Mouse (Mus musculus): ENCODE data around the gene Cd3e. TPM values are rescaled to one million over a fixed set of nuclear protein-coding genes. Genes with fewer than 3 reads are reported as not detected.

The Cd3e gene
- polyA plus RNA-seq (2015; fragmentation: Nextera tagmentation; extraction: Ambion mirVana): 0.09 TPM in 1 of 2 replicates, not detected in the other

DNA sequence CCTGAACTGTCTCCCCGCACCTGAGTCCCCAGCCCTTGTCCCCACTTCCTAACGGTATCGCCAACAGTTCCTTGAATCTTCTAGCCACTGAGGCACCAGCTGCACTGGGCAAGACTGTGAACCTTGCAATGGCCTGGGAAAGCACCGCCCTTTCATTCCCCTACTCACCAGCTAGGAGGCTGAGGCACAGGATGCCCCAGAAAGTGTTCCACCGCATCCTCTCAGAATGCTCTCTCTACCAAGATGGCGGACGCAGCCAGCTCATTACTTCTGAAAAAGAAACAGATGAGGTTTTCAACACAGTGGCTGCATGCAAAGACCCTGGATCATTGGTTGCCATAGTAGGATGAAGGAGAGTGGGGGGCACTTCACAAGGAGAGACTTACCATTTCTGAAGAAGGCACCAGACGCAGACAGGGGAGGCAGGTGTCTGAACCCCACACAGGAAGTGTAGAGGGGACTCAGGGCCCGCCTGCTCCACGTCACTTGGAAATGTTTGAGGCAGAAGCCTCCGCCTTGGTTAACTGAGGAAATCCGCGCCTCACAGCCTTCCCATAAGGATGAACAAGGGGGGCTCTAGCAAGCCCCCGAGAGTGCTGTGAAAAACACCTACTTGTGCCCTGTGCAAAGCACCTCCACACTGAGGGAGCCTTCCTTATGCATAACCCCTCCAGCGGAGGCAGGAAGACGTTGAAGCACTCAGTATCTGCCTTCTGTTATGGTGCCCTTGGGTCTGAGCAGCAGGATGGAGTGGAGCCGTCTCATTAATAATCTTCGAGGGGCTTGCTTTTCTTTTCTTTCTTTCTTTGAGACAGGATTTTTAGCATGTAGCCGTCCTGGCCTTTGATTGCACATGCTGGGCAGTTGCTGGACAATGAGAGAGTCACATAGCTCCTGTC, at the start of gene Cd3e:
TSS of gene Cd3e (minus strand) at position 448 of the 899 bp plus-strand sequence.
- Histone ChIP-seq H3K9me3 (no peaks in the 10 kb centered on the region), H3K27me3 (replicated peaks) (no peaks in the 10 kb centered on the region), H3K4me2 (no peak within 1 kb of the TSS), H3K36me3 (replicated peaks) (no peaks in the 10 kb centered on the region), H3K4me1 (no peaks in the 10 kb centered on the region), H3K27ac (no peak within 1 kb of the TSS), H3K9ac (no peak within 1 kb of the TSS), H3K4me3 (no peak within 1 kb of the TSS)
- no peak for ATAC-seq (replicated peaks)
- WGBS: 84% methylated on average over 19 of the region's 19 CpGs

DNA sequence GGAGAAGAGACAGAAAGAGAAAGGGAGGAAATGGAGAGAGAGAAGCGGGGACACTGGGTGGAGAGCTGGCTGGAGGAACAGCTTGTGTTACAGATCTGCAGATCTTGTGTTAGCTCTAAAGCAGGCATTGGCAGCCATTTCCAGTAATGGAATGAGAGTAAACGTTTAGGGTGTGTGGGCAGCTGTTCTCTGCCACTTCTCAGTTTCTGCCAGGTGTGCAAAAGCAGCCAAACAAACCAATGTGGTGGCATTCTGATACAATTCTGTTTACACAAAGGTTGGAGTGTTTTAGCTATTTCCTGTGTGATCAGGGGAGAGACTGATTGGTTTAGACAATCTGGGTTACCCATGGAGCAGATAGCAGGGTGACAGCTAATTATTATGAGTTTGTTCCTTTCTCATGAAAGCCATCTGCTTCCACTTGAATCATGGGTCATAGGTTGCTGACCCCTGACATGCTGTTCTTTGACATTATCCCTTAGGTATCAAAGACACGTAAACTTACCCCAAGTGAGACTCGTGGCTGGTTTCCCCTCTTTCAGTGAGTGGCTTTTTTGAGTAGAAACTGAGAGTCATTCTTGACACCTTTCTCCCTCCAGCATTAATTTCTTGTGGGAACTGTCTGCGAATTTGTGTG, 49.0 kb upstream of the Cd3e start:
- H3K9ac ChIP-seq: no peak overlapping the region
- H3K9me3 ChIP-seq: no peaks in the 10 kb centered on the region
- H3K4me2 ChIP-seq: no peak overlapping the region
- peaks cover 17% of the 10 kb centered on the region for H3K27me3 ChIP-seq (replicated peaks)
- H3K4me3 ChIP-seq: no peak overlapping the region
- no peak overlapping the region for H3K27ac ChIP-seq
- no peak for ATAC-seq (replicated peaks)
- 53% methylated on average over 5 of the region's 5 CpGs for WGBS
- H3K4me1 ChIP-seq: peaks cover 6% of the 10 kb centered on the region
- H3K36me3 ChIP-seq (replicated peaks): no peaks in the 10 kb centered on the region

DNA sequence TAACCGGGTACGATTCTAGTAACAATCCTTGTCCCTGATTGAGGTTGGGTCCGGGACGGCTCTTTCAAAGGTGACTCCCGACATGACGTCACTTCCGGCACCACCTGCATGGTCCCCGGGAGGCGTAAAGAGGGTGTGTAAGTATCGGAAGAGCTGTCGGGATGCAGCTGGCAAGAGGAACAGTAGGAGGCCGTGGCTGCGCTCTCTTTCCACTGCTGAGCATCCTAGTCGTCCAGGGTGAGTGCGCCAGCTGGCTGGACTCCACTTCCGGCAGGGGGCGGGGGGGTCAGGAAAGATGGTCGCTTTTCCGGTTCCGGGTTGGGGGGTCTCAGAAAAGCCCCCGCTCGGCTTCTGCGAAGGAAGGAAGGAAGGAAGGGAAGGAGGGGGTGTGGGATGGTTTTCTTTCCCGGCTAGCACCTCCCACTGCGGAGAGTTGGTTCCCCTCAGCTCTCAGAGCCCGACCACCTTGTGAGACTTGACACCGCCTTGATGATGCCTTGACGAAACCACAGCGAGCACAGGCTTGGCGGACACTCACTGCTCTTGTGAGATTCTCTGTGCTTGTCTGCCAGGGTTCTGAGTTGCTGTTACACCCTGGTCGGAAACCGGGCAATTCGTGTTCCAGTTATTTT, 45.8 kb upstream of the Cd3e start, which contains the start of gene Mpzl3:
TSS of gene Mpzl3 (plus strand) at position 105 of the 632 bp plus-strand sequence.
- Histone ChIP-seq H3K27me3 (replicated peaks) (peaks cover 29% of the 10 kb centered on the region), H3K4me2 (peak within 1 kb of the TSS; percentile 73), H3K4me1 (peaks cover 6% of the 10 kb centered on the region), H3K36me3 (replicated peaks) (no peaks in the 10 kb centered on the region), H3K9me3 (no peaks in the 10 kb centered on the region), H3K9ac (peak within 1 kb of the TSS; percentile 71), H3K27ac (peak within 1 kb of the TSS; percentile 100), H3K4me3 (peak within 1 kb of the TSS; percentile 88)
- ATAC-seq (replicated peaks): peak; percentile 99
- under 1% methylated on average over 28 of the region's 33 CpGs for WGBS

DNA sequence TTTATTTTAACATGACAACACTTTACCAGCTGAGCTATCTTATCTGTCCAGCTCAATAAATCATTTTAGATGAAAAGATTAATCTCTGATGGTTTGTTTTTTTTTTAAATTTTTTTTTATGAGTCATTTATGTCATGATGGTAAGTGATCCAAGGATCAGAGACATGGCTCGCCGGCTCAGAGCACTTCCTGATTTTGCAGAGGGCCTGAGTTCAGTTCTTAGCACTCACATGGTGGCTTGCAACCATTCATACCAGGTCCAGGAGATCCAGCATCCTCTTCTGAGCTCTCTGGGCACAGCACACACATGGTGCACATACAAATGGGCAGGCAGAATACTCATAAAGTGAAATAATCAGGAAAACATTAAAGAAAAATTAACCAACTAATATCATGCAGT, 40.9 kb upstream of the Cd3e start:
- H3K27ac ChIP-seq: no peak overlapping the region
- H3K36me3 ChIP-seq (replicated peaks): no peaks in the 10 kb centered on the region
- H3K4me1 ChIP-seq: peaks cover 6% of the 10 kb centered on the region
- no peak for ATAC-seq (replicated peaks)
- H3K9me3 ChIP-seq: no peaks in the 10 kb centered on the region
- no peak overlapping the region for H3K9ac ChIP-seq
- peaks cover 27% of the 10 kb centered on the region for H3K27me3 ChIP-seq (replicated peaks)
- H3K4me2 ChIP-seq: no peak overlapping the region
- no peak overlapping the region for H3K4me3 ChIP-seq
- 81% methylated on average over 2 of the region's 2 CpGs for WGBS

DNA sequence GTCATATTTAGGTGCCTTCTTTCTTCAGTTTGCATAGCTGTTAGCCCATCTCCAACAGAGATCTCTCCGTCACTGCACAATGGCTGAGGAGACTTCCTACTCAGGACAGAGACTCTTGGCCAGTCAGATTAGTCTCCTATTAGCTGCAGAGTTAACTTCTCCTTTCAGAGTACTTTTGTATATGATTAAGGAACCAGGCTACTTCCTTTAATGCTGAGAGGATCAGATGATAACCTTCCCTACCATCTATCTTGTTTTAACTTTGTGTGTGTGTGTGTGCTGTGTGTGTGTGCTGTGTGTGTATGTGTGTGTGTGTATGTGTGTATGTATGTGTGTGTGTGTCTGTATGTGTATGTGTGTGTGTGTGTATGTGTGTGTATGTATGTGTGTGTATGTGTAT, 40.3 kb upstream of the Cd3e start:
- no peak overlapping the region for H3K4me3 ChIP-seq
- 85% methylated on average over 1 of the region's 1 CpGs for WGBS
- peaks cover 30% of the 10 kb centered on the region for H3K27me3 ChIP-seq (replicated peaks)

DNA sequence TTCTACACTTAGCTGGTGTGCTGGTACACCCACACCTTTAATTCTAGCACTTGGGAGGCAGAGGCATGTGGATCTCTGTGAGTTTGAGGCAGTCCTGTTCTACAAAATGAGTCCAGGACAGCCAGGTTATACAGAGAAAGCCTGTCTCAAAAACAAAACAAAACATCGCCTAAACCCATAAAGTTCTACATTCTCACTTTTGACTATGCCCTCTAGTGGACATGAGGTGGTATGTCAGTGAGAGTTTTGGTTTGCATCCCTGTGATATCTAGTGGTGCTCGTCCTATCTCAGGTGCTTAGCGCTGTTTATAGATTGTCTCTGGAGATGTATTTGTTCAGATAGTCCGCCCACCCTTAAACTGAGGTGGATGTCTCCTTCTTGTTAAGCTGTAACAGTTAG, 39.1 kb upstream of the Cd3e start:
- no peak for ATAC-seq (replicated peaks)
- WGBS: 27% methylated on average over 4 of the region's 4 CpGs
- no peaks in the 10 kb centered on the region for H3K36me3 ChIP-seq (replicated peaks)
- H3K4me1 ChIP-seq: no peaks in the 10 kb centered on the region
- H3K4me2 ChIP-seq: no peak overlapping the region
- H3K9me3 ChIP-seq: no peaks in the 10 kb centered on the region
- peaks cover 40% of the 10 kb centered on the region for H3K27me3 ChIP-seq (replicated peaks)
- H3K27ac ChIP-seq: no peak overlapping the region
- no peak overlapping the region for H3K4me3 ChIP-seq
- no peak overlapping the region for H3K9ac ChIP-seq

More for the DNA sequence above, 40.3 kb upstream of the Cd3e start:
- Histone ChIP-seq H3K4me1 (peaks cover 6% of the 10 kb centered on the region), H3K36me3 (replicated peaks) (no peaks in the 10 kb centered on the region), H3K9ac (no peak overlapping the region), H3K4me2 (no peak overlapping the region), H3K9me3 (no peaks in the 10 kb centered on the region), H3K27ac (no peak overlapping the region)
- ATAC-seq (replicated peaks): no peak

DNA sequence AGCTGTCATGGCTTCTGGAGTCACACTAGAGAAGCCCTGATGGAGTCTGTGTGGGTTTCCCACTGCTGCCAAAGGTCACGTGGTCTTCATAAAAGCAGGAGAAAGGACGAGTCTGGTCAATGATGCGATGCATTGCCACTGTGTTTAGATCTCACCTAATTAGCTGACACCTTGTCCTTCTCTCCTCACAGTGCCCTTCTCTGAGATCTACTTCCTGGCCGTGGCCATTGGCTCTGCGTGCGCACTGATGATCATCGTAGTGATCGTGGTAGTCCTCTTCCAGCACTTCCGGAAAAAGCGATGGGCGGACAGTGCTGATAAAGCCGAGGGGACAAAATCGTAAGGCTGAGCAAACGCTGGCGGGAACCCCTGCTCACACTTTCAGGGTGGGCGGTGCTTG, 37.5 kb upstream of the Cd3e start:
- Histone ChIP-seq H3K4me2 (no peak overlapping the region), H3K27me3 (replicated peaks) (peaks cover 43% of the 10 kb centered on the region), H3K9me3 (no peaks in the 10 kb centered on the region), H3K27ac (no peak overlapping the region), H3K4me1 (no peaks in the 10 kb centered on the region; the same call in 1 of the 2 replicates), H3K36me3 (replicated peaks) (no peaks in the 10 kb centered on the region), H3K4me3 (no peak overlapping the region), H3K9ac (no peak overlapping the region)
- no peak for ATAC-seq (replicated peaks)
- 90% methylated on average over 16 of the region's 16 CpGs for WGBS

DNA sequence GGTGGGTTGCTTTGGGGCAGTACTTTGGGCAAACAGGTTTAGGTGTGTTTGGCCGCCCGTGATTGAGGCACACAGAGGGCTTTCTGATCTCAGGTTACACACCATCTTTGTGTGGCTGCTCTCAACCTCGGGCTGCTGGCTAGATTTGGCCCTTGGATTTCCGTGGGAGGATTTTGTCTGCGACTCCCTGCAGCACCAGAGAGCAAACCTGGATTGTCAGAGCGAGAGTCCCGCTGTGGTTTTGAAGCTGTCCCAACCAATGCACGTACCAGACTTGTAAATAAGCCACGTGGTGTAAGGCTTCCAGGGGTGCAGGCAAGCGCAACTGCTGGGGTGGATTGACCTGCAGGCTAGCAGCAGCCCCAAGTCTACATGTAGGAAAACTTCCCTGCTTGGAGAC, 33.5 kb upstream of the Cd3e start:
- ATAC-seq (replicated peaks): no peak
- WGBS: under 1% methylated on average over 10 of the region's 10 CpGs
- Histone ChIP-seq H3K4me1 (no peaks in the 10 kb centered on the region; the same call in 1 of the 2 replicates), H3K36me3 (replicated peaks) (no peaks in the 10 kb centered on the region), H3K4me3 (0 out of 2 replicates have a peak overlapping the region, but pooled peaks have one; percentile 1), H3K9ac (no peak overlapping the region), H3K9me3 (no peaks in the 10 kb centered on the region), H3K27ac (no peak overlapping the region), H3K4me2 (no peak overlapping the region), H3K27me3 (replicated peaks) (peaks cover 70% of the 10 kb centered on the region)

DNA sequence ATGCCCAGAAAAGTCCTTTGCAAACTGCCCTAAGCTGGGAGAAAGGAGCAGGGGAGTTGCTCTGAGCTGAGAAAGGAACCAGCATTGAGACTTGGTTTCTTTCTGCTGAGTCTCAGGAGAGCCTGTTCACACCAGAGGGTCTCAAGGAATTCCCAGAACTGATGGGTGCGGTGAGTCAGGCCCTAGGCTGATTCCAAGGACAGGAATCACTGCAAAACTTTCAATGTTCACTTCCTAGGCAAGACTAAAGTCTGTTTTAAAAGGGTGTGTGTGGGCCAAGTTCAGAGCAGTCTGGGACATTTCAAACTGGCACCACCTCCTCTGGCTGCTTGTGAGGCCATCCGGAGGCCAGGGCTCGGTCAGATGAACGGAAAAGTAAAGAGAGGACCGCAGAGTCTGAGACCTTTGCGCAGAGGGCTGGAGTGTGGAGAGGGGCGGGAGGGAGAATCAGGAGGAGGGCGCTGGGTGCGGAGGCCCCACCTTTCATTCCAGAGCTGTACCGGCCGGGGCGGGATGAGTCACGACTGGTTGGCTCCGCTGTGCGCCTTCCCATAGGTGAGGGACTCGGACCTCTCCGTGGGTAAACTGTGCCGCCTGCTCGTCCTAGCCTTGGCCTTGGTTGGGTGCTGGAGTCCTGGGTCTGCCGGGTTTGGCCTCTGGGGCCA, 32.8 kb upstream of the Cd3e start:
- Histone ChIP-seq H3K36me3 (replicated peaks) (no peaks in the 10 kb centered on the region), H3K4me3 (0 out of 2 replicates have a peak overlapping the region, but pooled peaks have one; percentile 1), H3K9ac (no peak overlapping the region), H3K4me2 (no peak overlapping the region), H3K27ac (no peak overlapping the region), H3K9me3 (no peaks in the 10 kb centered on the region), H3K4me1 (no peaks in the 10 kb centered on the region; the same call in 1 of the 2 replicates), H3K27me3 (replicated peaks) (peaks cover 68% of the 10 kb centered on the region)
- ATAC-seq (replicated peaks): no peak
- WGBS: 5% methylated on average over 20 of the region's 20 CpGs

DNA sequence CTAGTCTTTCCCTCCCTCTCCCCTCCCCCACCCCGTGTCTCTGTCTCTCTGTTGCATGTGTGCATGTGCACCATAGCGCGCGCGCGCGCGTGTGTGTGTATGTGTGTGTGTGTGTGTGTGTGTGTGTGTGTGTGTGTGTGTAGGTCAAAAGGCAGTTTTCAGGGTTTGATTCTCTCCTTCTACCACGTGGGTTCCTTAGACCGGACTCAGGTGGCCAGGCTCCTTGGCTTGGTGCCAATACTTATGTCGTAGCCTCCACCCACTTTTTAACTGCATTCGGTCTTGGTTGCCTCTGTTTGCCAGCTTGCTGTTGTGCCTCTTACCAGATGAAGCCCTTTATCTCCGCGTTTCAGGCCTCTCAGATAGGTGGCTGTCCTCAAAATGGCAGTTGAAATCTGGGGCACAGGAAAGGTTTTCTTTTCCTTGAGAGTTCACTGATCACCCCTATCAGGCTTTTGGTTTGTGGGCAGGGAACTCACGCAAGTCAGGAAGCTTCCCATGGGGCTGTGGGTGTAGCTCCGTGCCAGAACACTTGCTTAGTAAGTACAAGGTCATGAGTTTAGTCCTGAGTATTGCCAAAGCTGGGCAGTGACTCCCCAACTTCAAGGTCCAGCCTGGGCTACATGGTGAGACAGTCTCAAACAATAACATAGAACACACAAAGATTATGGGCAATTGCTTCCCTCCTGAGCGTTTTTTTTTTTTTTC, 31.9 kb upstream of the Cd3e start:
- H3K4me1 ChIP-seq: no peaks in the 10 kb centered on the region; the same call in 1 of the 2 replicates
- WGBS: 31% methylated on average over 17 of the region's 17 CpGs
- H3K27ac ChIP-seq: no peak overlapping the region
- H3K36me3 ChIP-seq (replicated peaks): no peaks in the 10 kb centered on the region
- no peak for ATAC-seq (replicated peaks)
- H3K9me3 ChIP-seq: no peaks in the 10 kb centered on the region
- H3K4me3 ChIP-seq: no peak overlapping the region
- H3K27me3 ChIP-seq (replicated peaks): peaks cover 66% of the 10 kb centered on the region
- H3K4me2 ChIP-seq: 0 out of 2 replicates have a peak overlapping the region, but pooled peaks have one; percentile 8
- no peak overlapping the region for H3K9ac ChIP-seq

DNA sequence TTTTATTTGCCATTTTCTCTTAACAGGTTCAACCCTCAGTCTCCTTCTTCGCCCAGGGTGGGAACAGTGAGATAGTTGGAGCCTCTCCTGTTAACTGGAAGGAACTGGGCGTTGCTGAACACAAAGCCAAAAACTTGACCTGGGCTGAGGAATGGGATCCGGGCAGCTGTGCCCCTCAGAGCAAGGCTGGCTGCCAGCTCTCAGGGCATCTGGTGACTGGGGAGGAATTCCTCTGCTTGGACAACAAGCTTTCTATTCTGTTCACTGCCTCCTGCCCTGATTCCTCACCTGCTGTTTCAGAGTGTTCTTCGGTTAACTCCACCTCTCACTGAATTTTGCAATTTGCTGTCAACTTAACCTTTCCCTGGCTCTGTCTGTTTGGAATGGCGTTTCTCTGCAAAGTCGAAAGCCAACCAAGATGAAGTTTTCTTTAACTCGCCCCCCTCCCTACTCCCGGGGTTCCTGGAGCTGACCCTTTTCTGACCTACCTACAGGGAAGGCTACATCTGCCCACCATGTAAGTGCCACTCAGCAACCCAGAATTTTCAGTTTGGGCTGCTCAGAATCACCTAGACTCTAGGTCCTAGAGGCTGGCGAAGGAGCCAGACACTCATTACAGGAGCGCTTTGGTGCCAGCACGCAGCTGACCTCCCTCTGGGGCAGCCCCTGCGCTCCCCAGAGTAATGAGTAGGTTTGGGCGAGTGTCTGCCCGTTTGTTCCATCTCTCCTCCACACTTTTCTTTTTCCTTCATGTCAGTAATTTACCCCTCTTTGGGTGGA, 30.8 kb upstream of the Cd3e start:
- Histone ChIP-seq H3K9ac (no peak overlapping the region), H3K27ac (no peak overlapping the region), H3K27me3 (replicated peaks) (peaks cover 66% of the 10 kb centered on the region), H3K4me3 (no peak overlapping the region), H3K4me1 (no peaks in the 10 kb centered on the region; the same call in 1 of the 2 replicates), H3K36me3 (replicated peaks) (no peaks in the 10 kb centered on the region), H3K9me3 (no peaks in the 10 kb centered on the region), H3K4me2 (0 out of 2 replicates have a peak overlapping the region, but pooled peaks have one; percentile 8)
- WGBS: 19% methylated on average over 14 of the region's 14 CpGs
- ATAC-seq (replicated peaks): no peak
